Mouse (Mus musculus): Measurements from ENCODE around the gene Trappc10. TPM values are rescaled to one million over a fixed set of nuclear protein-coding genes. Genes with fewer than 3 reads are reported as not detected.

The Trappc10 gene
- polyA plus RNA-seq, 1 experiment from 2014 or later, result 17.0 TPM

- H3K4me1 ChIP-seq (replicated peaks), result no peaks in the 10 kb centered on the region
- WGBS, result 85% methylated on average over 9 of the region's 9 CpGs
- no peak overlapping the region for H3K4me3 ChIP-seq (replicated peaks)
- no peak for ATAC-seq (ENCODE audit: insufficient number of reproducible peaks, insufficient read depth, low FRiP score, low TSS enrichment, low read depth)
- no peak overlapping the region for H3K4me2 ChIP-seq
- no peak overlapping the region for H3K9ac ChIP-seq (replicated peaks)
- H3K27me3 ChIP-seq, result no peaks in the 10 kb centered on the region
- H3K36me3 ChIP-seq, result peaks cover 81% of the 10 kb centered on the region
- no peaks in the 10 kb centered on the region for H3K9me3 ChIP-seq
- no peak overlapping the region for H3K27ac ChIP-seq
Measured at GRCm38 (mm10) chr10:78280486-78280885, 36.0 kb upstream of the Trappc10 start.

- H3K27ac ChIP-seq, result no peak overlapping the region
- ATAC-seq (ENCODE audit: insufficient number of reproducible peaks, insufficient read depth, low FRiP score, low TSS enrichment, low read depth), result peak; percentile 48
- H3K4me2 ChIP-seq, result no peak overlapping the region
- H3K9me3 ChIP-seq, result no peaks in the 10 kb centered on the region
- WGBS, result 51% methylated on average over 8 of the region's 8 CpGs
- no peaks in the 10 kb centered on the region for H3K4me1 ChIP-seq (replicated peaks)
- no peak overlapping the region for H3K4me3 ChIP-seq (replicated peaks)
- peaks cover 84% of the 10 kb centered on the region for H3K36me3 ChIP-seq
- H3K9ac ChIP-seq (replicated peaks), result no peak overlapping the region
- H3K27me3 ChIP-seq, result no peaks in the 10 kb centered on the region; the same call in 1 of the 2 replicates
Measured at GRCm38 (mm10) chr10:78279210-78279609, 34.8 kb upstream of the Trappc10 start.

- Histone ChIP-seq H3K9me3 (no peaks in the 10 kb centered on the region), H3K4me1 (replicated peaks) (no peaks in the 10 kb centered on the region; the same call in 1 of the 2 replicates), H3K27me3 (no peaks in the 10 kb centered on the region; the same call in 1 of the 2 replicates), H3K36me3 (peaks cover 84% of the 10 kb centered on the region), H3K27ac (no peak overlapping the region), H3K4me2 (no peak overlapping the region), H3K9ac (replicated peaks) (no peak overlapping the region), H3K4me3 (replicated peaks) (no peak overlapping the region)
- WGBS, result 82% methylated on average over 3 of the region's 3 CpGs
- no peak for ATAC-seq (ENCODE audit: insufficient number of reproducible peaks, insufficient read depth, low FRiP score, low TSS enrichment, low read depth)
Measured at GRCm38 (mm10) chr10:78277835-78278234, 33.4 kb upstream of the Trappc10 start.

- H3K4me3 ChIP-seq (replicated peaks), result no peak overlapping the region
- H3K9ac ChIP-seq (replicated peaks), result no peak overlapping the region
- no peak for ATAC-seq (ENCODE audit: insufficient number of reproducible peaks, insufficient read depth, low FRiP score, low TSS enrichment, low read depth)
- no peaks in the 10 kb centered on the region; the same call in 1 of the 2 replicates for H3K27me3 ChIP-seq
- no peak overlapping the region for H3K27ac ChIP-seq
- no peak overlapping the region for H3K4me2 ChIP-seq
- peaks cover 84% of the 10 kb centered on the region for H3K36me3 ChIP-seq
- no peaks in the 10 kb centered on the region for H3K9me3 ChIP-seq
- H3K4me1 ChIP-seq (replicated peaks), result no peaks in the 10 kb centered on the region; the same call in 1 of the 2 replicates
- WGBS, result 89% methylated on average over 4 of the region's 4 CpGs
Measured at GRCm38 (mm10) chr10:78276242-78276641, 31.8 kb upstream of the Trappc10 start.

GRCm38 (mm10) chr10:78272932-78273331, 28.5 kb upstream of the Trappc10 start:
- no peaks in the 10 kb centered on the region for H3K9me3 ChIP-seq
- peaks cover 64% of the 10 kb centered on the region for H3K36me3 ChIP-seq
- WGBS, result 41% methylated on average over 8 of the region's 9 CpGs
- no peak overlapping the region for H3K4me3 ChIP-seq (replicated peaks)
- no peak for ATAC-seq (ENCODE audit: insufficient number of reproducible peaks, insufficient read depth, low FRiP score, low TSS enrichment, low read depth)
- no peak overlapping the region for H3K27ac ChIP-seq
- no peaks in the 10 kb centered on the region; the same call in 1 of the 2 replicates for H3K4me1 ChIP-seq (replicated peaks)
- H3K4me2 ChIP-seq, result no peak overlapping the region
- no peaks in the 10 kb centered on the region; the same call in 1 of the 2 replicates for H3K27me3 ChIP-seq
- H3K9ac ChIP-seq (replicated peaks), result no peak overlapping the region

- Histone ChIP-seq H3K9ac (replicated peaks) (no peak overlapping the region), H3K27me3 (no peaks in the 10 kb centered on the region), H3K9me3 (no peaks in the 10 kb centered on the region), H3K4me3 (replicated peaks) (no peak overlapping the region), H3K4me2 (no peak overlapping the region), H3K36me3 (peaks cover 2% of the 10 kb centered on the region; the same call in 1 of the 2 replicates), H3K27ac (no peak overlapping the region), H3K4me1 (replicated peaks) (no peaks in the 10 kb centered on the region)
- no peak for ATAC-seq (ENCODE audit: insufficient number of reproducible peaks, insufficient read depth, low FRiP score, low TSS enrichment, low read depth)
- 72% methylated on average over 3 of the region's 3 CpGs for WGBS
Measured at GRCm38 (mm10) chr10:78265881-78266280, 21.4 kb upstream of the Trappc10 start.

- Histone ChIP-seq H3K9me3 (no peaks in the 10 kb centered on the region), H3K27me3 (no peaks in the 10 kb centered on the region), H3K36me3 (no peaks in the 10 kb centered on the region), H3K4me3 (replicated peaks) (no peak overlapping the region), H3K4me1 (replicated peaks) (no peaks in the 10 kb centered on the region), H3K4me2 (no peak overlapping the region), H3K27ac (no peak overlapping the region), H3K9ac (replicated peaks) (no peak overlapping the region)
- 80% methylated on average over 3 of the region's 3 CpGs for WGBS
- ATAC-seq (ENCODE audit: insufficient number of reproducible peaks, insufficient read depth, low FRiP score, low TSS enrichment, low read depth), result no peak
Measured at GRCm38 (mm10) chr10:78264735-78265134, 20.3 kb upstream of the Trappc10 start.

- H3K4me2 ChIP-seq, result no peak overlapping the region
- no peaks in the 10 kb centered on the region for H3K27me3 ChIP-seq
- ATAC-seq (ENCODE audit: insufficient number of reproducible peaks, insufficient read depth, low FRiP score, low TSS enrichment, low read depth), result no peak
- H3K9ac ChIP-seq (replicated peaks), result no peak overlapping the region
- 69% methylated on average over 7 of the region's 7 CpGs for WGBS
- no peaks in the 10 kb centered on the region for H3K4me1 ChIP-seq (replicated peaks)
- no peak overlapping the region for H3K27ac ChIP-seq
- H3K36me3 ChIP-seq, result no peaks in the 10 kb centered on the region
- no peak overlapping the region for H3K4me3 ChIP-seq (replicated peaks)
- H3K9me3 ChIP-seq, result no peaks in the 10 kb centered on the region
Measured at GRCm38 (mm10) chr10:78260916-78261650, 16.6 kb upstream of the Trappc10 start.

GRCm38 (mm10) chr10:78260322-78260721, 15.9 kb upstream of the Trappc10 start:
- Histone ChIP-seq H3K9me3 (no peaks in the 10 kb centered on the region), H3K4me3 (replicated peaks) (no peak overlapping the region), H3K36me3 (no peaks in the 10 kb centered on the region), H3K27ac (no peak overlapping the region), H3K4me1 (replicated peaks) (no peaks in the 10 kb centered on the region), H3K27me3 (no peaks in the 10 kb centered on the region), H3K9ac (replicated peaks) (no peak overlapping the region), H3K4me2 (no peak overlapping the region)
- ATAC-seq (ENCODE audit: insufficient number of reproducible peaks, insufficient read depth, low FRiP score, low TSS enrichment, low read depth), result no peak
- whole genome bisulfite sequencing, result 24% methylated on average over 5 of the region's 5 CpGs

- H3K27me3 ChIP-seq, result no peaks in the 10 kb centered on the region
- no peaks in the 10 kb centered on the region for H3K9me3 ChIP-seq
- H3K27ac ChIP-seq, result no peak overlapping the region
- H3K4me1 ChIP-seq (replicated peaks), result no peaks in the 10 kb centered on the region
- no peak overlapping the region for H3K9ac ChIP-seq (replicated peaks)
- H3K4me3 ChIP-seq (replicated peaks), result no peak overlapping the region
- no peaks in the 10 kb centered on the region for H3K36me3 ChIP-seq
- no peak overlapping the region for H3K4me2 ChIP-seq
- WGBS, result 46% methylated on average over 6 of the region's 6 CpGs
- ATAC-seq (ENCODE audit: insufficient number of reproducible peaks, insufficient read depth, low FRiP score, low TSS enrichment, low read depth), result no peak
Measured at GRCm38 (mm10) chr10:78259702-78260101, 15.3 kb upstream of the Trappc10 start.

- H3K4me3 ChIP-seq (replicated peaks), result no peak overlapping the region
- WGBS, result 67% methylated on average over 5 of the region's 5 CpGs
- H3K9me3 ChIP-seq, result no peaks in the 10 kb centered on the region
- ATAC-seq (ENCODE audit: insufficient number of reproducible peaks, insufficient read depth, low FRiP score, low TSS enrichment, low read depth), result no peak
- H3K36me3 ChIP-seq, result no peaks in the 10 kb centered on the region
- no peak overlapping the region for H3K4me2 ChIP-seq
- H3K9ac ChIP-seq (replicated peaks), result no peak overlapping the region
- no peaks in the 10 kb centered on the region for H3K27me3 ChIP-seq
- no peak overlapping the region for H3K27ac ChIP-seq
- no peaks in the 10 kb centered on the region for H3K4me1 ChIP-seq (replicated peaks)
Measured at GRCm38 (mm10) chr10:78259230-78259629, 14.8 kb upstream of the Trappc10 start.

Data from limb, embryonic 12.5 days (tissue).